Mouse (Mus musculus): ENCODE measurements around the gene Ppp1r14d.

The Ppp1r14d gene

GRCm38 (mm10) chr2:119173991-119174651 is 55.6 kb downstream of the Ppp1r14d start, which contains the start of gene Gm14137:
Gm14137 (plus strand) TSS chr2:119174509.
- in situ Hi-C loops (cut with MboI, MseI): no loop called here

GRCm38 (mm10) chr2:119172862-119173576 is 56.7 kb downstream of the Ppp1r14d start:
- in situ Hi-C loops (cut with MboI, MseI): no loop called here

- in situ Hi-C loops (cut with MboI, MseI): no loop called here
Observed at GRCm38 (mm10) chr2:119172446-119172845, 57.3 kb downstream of the Ppp1r14d start.

DNA sequence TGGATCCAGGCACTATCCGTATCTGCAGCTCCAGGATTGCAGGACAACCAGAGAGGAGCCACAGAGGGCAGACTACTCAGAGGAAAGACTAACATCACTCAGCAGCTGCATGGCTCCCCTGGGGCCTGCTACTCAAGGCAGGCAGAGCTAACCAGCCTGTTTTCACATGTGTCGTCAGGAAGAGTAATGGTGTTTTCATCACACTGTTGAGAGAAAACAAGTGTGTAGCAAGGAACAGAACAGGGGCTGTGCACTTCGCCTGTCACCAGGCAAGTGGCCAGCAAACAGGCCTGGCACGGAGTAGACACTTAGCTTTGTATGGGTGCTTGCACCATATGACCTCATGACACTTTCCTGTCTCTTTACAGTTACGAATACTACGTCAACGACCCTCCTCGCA is 58.1 kb downstream of the Ppp1r14d start:
- in situ Hi-C loops (cut with MboI, MseI): no loop called here

GRCm38 (mm10) chr2:119170282-119170681 is 59.4 kb downstream of the Ppp1r14d start:
- in situ Hi-C loops (cut with MboI, MseI): no loop called here
